Mouse (Mus musculus): ENCODE measurements at regions not wholly inside any gene's neighbourhood (a gene's known extent, or its start where the extent isn't known, plus 50 kb on each side); places are given as distances from the start of the nearest gene placed in this dataset.
"Not testable (repeated sequence)": the region's sequence is repeated elsewhere in the genome, so short reads cannot be mapped to it uniquely, and the experiment has no call there.

DNA sequence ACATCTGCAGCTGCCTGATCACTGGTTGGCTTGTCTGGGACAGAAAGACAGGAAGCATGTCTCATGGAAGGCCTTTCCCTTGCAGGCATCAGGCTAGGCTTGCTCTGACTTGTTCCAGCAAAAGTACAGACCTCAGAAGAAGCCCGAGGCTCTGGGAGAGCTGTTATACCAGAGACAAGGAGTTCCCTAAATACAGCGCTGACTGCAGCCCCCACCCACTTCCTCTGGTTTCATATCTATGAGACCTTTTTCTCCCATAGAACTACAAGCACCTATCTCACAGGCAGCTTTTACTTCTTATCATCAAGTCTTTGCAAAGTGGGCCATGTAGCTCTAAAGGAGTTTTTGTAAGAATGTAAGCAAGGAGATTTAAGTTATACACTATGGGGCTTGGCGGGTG is 312.2 kb upstream of the Vmn1r3 start:
- in situ Hi-C loops (cut with MboI; ENCODE audit: low pct_unique_long_range_greater_than_20kb in 1 of 2, low sequenced_read_pairs in 2 of 2, unreplicated experiment in 1 of 2), result not testable (repeated sequence)

DNA sequence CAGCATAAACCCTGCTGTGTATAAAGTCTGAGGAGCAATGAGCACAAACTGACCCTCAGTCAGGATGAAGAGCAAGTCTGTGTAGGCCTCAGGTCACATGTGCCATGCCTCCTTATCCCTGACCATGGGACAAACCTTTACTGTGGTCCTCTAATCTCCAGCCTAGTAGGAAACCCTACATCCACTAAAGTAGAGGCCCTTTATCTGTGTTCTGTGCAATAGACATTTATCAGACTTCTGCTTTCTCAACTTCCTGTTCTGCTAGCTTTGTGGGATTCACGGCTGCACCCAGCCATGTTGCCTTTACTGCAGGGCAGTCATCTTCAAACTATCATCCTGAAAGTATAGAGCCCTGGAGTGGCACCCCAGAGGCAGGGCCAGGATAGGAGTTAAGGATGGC is 310.8 kb upstream of the Vmn1r3 start:
- in situ Hi-C loops (cut with MboI; ENCODE audit: low pct_unique_long_range_greater_than_20kb in 1 of 2, low sequenced_read_pairs in 2 of 2, unreplicated experiment in 1 of 2), result not testable (repeated sequence)

DNA sequence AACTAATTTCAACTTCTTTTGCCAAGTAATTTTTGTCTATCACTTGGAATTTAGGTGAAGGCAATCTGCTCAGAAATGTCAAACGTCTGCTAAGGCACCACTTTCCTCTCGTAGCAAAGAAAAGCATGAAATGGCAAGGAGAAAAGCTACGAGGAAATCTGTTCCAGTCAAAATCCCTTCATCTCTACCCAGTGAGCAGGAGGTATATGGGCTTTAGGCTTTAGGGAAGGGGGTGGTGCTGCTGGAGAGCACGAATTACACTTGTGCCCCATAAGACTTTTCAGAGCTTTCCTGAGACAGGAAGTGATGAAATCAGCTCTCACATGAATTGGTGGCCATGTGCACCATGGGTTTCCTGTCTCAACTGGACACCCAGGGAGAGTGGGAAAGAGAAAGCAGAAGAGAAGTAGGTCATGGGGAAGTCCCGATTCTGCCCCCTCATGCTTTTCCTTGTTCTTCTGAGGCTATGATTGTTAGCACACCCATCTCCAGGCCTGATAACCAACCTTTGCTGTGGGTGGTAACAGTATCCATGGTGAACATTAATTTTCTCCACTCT is 309.0 kb upstream of the Vmn1r3 start:
- in situ Hi-C loops (cut with MboI; ENCODE audit: low pct_unique_long_range_greater_than_20kb in 1 of 2, low sequenced_read_pairs in 2 of 2, unreplicated experiment in 1 of 2), result not testable (repeated sequence)

DNA sequence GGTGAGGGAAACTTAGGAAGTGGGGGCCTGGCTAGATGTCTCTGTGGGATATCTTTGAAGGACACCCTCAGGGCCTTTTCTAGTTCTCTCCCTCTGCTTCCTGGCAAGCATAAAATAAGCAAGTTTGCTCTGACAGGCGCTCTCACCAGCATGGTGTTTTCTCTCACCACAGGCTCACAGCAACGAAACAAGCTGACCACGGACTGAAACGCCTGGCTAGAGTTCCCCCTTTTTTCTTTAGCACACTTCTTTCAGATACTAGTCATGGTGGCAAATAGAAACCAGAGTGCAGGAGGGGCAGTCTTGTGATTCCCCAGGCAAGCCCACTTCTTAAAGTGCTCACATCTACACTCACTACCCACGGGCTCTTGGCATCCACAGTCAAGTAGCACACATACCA is 305.7 kb upstream of the Vmn1r3 start:
- in situ Hi-C loops (cut with MboI; ENCODE audit: low pct_unique_long_range_greater_than_20kb in 1 of 2, low sequenced_read_pairs in 2 of 2, unreplicated experiment in 1 of 2), result not testable (repeated sequence)

DNA sequence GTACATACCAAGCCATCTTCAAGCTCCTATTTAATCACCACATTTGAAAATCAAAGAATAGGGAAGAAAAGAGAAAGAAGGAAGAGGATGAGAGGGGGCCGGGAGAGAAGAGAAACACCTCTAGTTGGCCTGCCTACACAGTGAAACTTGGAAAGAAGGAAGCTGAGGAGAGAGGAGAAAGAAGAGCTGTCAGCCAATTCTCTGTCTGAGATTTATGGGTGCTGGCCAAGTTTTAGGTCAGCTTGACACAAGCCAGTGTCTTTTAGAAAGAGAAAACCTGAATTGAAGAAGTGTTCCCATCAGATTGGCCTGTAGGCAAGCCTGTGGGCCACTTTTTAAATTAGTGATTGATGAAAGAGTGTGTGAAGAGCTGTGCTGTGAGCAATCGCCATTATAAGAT is 296.9 kb upstream of the Vmn1r3 start:
- in situ Hi-C loops (cut with MboI; ENCODE audit: low pct_unique_long_range_greater_than_20kb in 1 of 2, low sequenced_read_pairs in 2 of 2, unreplicated experiment in 1 of 2), result loop anchor here in 1 of 2 experiments (10.0 kb wide), 1 partner anchor 283 kb away; no protein-coding TSS in a partner anchor

GRCm38 (mm10) chr4:3456773-3457172 is 271.6 kb upstream of the Vmn1r3 start:
- in situ Hi-C loops (cut with MboI; ENCODE audit: low pct_unique_long_range_greater_than_20kb in 1 of 2, low sequenced_read_pairs in 2 of 2, unreplicated experiment in 1 of 2), result no loop called here

DNA sequence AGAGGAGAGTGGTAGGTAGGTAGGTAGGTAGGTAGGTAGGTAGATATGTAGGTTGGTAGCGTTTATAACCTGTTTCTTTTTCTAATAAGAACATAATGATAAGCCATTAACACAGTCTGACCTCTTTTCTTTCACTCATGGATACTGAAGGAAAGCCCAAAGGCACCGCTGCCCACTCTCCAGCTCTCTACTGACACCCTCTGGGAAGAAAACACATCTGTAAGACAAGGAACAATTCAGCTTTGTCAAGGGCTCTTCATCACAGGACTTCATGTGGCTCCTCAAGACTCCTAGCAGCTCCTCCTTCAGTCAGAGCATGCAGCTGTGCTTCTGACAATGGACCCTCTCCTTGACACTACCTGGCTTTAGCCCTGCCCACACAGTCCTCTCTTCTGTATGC is 252.2 kb upstream of the Vmn1r3 start:
- in situ Hi-C loops (cut with MboI; ENCODE audit: low pct_unique_long_range_greater_than_20kb in 1 of 2, low sequenced_read_pairs in 2 of 2, unreplicated experiment in 1 of 2), result not testable (repeated sequence)

DNA sequence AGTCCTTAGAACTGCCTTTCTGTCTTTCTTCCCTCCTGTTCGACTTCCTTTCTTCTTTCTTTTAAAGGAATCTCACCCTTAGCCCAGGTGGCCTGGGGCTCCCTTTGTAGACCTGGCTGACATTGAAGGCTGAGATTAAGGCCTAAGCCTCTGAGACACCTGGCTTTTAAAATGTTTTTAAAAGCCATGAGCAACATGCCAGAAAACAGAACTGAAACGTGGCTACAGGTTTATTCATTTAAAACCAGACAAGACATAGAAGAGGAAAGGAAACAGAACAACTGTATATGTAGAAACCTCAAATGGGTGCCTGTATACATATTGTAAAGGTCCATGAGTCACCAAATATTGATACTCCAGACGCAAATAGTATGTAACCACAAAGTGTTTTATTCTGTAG is 242.8 kb upstream of the Vmn1r3 start:
- in situ Hi-C loops (cut with MboI; ENCODE audit: low pct_unique_long_range_greater_than_20kb in 1 of 2, low sequenced_read_pairs in 2 of 2, unreplicated experiment in 1 of 2), result no loop called here

- in situ Hi-C loops (cut with MboI; ENCODE audit: low pct_unique_long_range_greater_than_20kb in 1 of 2, low sequenced_read_pairs in 2 of 2, unreplicated experiment in 1 of 2), result loop anchor here in 1 of 2 experiments (25.0 kb wide), 1 partner anchor 183 kb away; no protein-coding TSS in a partner anchor
Observed at GRCm38 (mm10) chr4:3419920-3420499, 234.9 kb upstream of the Vmn1r3 start.

DNA sequence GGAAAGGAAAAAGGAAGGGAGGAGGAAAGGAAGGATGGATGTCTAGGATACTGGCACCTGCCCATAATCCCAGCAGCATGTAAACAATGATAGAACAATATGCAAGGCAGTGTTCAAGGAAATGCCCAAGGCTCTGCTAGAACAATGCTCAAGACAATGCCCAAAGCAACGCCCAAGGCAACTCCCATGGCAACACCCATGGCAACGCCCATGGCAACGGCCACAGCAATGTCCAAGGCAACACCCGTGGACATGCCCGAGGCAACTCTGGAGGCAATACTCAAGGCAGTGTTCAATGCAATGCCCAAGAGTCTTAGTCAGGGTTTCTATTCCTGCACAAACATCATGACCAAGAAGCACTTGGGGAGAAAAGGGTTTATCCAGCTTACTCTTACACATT is 231.5 kb upstream of the Vmn1r3 start:
- in situ Hi-C loops (cut with MboI; ENCODE audit: low pct_unique_long_range_greater_than_20kb in 1 of 2, low sequenced_read_pairs in 2 of 2, unreplicated experiment in 1 of 2), result loop anchor here in 1 of 2 experiments (25.0 kb wide), 1 partner anchor 179 kb away; no protein-coding TSS in a partner anchor

DNA sequence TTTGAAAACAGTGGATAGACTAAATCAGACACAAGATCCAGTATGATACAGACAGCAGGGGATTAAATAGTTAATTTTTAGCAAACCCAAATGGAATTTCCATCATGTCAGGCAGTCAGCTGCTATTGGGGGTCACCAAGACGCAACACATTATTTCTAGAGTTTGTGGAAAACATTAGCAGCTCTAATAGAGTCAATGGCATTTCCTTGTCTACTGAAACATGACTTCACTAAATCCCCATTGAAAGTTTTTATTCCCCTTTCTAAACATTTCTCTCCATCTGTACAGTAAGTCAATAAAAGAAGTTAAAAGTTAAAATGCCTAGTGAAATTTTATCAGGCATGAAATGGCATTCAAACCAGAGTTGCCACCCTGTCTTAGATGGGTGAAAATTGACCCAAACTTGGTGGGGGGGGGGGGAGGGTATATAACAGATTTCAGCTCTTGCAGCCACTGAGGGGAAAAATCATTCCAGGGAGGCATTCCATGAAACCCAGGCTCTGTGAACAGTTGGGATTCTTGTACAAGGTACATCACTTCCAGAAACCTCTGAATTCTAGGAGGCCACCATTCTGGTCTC is 229.4 kb upstream of the Vmn1r3 start:
- in situ Hi-C loops (cut with MboI; ENCODE audit: low pct_unique_long_range_greater_than_20kb in 1 of 2, low sequenced_read_pairs in 2 of 2, unreplicated experiment in 1 of 2), result loop anchor here in 1 of 2 experiments (25.0 kb wide), 1 partner anchor 177 kb away; no protein-coding TSS in a partner anchor

DNA sequence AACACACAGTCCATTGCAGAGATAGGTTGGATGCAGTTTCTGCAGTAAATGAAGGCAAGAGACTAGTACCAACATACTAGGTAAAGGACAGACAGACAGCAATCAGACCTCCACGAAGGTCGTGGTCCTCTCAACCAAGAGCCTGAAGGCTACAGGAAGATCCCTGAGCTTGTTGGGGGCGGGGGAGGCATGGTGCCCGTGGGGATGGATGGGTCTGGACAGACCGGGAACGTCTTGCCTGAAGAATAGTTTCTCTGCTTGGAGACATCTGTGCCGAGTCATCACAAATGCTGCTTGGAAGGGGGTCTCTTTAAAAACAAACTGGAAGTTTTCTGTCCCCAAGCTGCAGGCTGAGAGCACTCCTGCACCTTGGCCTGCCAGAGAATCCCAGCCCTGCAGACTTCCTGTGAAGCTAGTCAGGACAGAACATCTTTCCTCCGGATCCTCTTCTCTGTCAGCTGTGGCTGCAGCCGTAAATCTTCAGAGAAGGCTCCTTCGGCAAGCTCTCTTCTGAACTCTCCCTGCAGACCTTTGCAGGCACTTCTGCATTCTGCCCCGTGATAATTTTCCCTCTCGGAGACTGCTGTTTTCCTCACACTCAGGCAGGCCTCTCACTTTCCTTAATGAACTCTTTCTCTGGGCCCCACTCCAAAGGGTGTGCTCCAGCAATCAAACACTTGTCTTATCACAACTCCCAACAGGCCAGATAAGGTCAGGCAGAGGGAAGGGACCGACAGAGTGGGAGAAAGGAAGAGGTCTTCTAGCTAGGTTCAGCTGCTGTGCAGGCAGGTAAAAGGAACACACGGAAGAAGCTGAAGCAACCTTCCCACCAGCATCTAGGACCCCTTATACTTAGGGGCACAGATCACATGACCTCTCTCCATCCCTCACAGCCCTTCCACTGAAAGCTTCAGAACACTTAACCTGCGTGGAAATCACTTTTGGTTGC is 228.6 kb upstream of the Vmn1r3 start:
- in situ Hi-C loops (cut with MboI; ENCODE audit: low pct_unique_long_range_greater_than_20kb in 1 of 2, low sequenced_read_pairs in 2 of 2, unreplicated experiment in 1 of 2), result loop anchor here in 1 of 2 experiments (25.0 kb wide), 1 partner anchor 176 kb away; no protein-coding TSS in a partner anchor

DNA sequence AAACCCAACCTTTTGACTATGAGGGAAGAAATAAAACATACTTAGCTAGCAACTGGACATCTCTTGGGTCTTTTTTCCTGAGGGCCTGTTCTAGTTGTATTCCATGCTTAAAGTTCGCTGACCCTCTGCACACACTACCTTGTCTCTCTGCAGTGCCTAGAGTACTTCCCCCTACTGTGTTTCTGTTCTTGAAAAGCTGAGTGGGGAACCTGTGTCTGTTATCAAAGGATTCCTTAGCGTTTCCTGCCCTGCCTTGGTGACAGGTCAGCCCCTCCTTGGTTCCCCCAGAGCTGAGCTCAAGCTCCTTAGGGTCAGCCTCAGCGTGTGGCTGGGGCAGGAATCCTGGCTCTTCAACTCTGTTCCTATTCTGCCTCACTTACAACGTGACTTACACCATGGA is 227.2 kb upstream of the Vmn1r3 start:
- in situ Hi-C loops (cut with MboI; ENCODE audit: low pct_unique_long_range_greater_than_20kb in 1 of 2, low sequenced_read_pairs in 2 of 2, unreplicated experiment in 1 of 2), result loop anchor here in 1 of 2 experiments (25.0 kb wide), 1 partner anchor 175 kb away; no protein-coding TSS in a partner anchor

DNA sequence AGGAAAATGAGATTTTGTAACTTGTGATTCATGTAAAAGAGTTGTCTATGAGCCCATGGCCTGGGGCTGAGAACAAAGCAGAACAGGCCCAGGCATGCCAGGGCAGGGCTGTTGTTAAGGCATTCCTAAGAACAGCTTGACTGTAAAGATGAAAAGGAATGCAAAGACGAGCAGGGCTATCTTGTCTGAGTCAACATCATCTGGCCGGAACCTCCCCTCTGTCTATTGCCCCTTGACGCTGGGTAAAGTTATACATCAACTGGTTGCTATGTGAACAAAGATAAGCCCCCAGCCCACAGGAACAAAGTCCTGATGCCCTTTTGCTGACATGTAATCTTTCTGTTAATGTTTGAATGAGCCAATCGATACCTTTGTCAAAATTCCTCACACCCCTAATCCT is 217.7 kb upstream of the Vmn1r3 start:
- in situ Hi-C loops (cut with MboI; ENCODE audit: low pct_unique_long_range_greater_than_20kb in 1 of 2, low sequenced_read_pairs in 2 of 2, unreplicated experiment in 1 of 2), result loop anchor here in 1 of 2 experiments (25.0 kb wide), 1 partner anchor 166 kb away; no protein-coding TSS in a partner anchor

- in situ Hi-C loops (cut with MboI; ENCODE audit: low pct_unique_long_range_greater_than_20kb in 1 of 2, low sequenced_read_pairs in 2 of 2, unreplicated experiment in 1 of 2), result loop anchor here in 1 of 2 experiments (25.0 kb wide), 1 partner anchor 164 kb away; no protein-coding TSS in a partner anchor
Observed at GRCm38 (mm10) chr4:3401766-3402165, 216.6 kb upstream of the Vmn1r3 start.

DNA sequence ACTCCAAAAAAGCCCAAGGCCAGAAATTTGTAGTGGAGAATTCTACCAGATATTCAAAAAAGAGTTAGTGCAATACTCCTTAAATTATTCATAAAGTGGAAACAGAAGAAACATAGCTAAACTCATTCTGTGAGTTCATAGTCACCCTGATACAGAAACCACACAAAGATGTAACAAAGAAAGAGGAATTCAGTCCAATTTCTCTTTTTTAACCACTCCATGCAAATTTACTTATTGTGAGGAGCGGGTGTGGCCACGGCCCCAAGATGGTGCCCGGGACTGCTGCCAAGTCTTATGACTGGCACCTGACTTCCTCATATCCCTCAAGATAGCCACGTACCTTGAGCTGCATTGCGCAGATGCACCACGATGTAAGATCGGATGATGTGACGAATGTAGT is 206.4 kb upstream of the Vmn1r3 start:
- in situ Hi-C loops (cut with MboI; ENCODE audit: low pct_unique_long_range_greater_than_20kb in 1 of 2, low sequenced_read_pairs in 2 of 2, unreplicated experiment in 1 of 2), result not testable (repeated sequence)

GRCm38 (mm10) chr4:3373027-3373763 is 188.0 kb upstream of the Vmn1r3 start:
- in situ Hi-C loops (cut with MboI; ENCODE audit: low pct_unique_long_range_greater_than_20kb in 1 of 2, low sequenced_read_pairs in 2 of 2, unreplicated experiment in 1 of 2), result not testable (repeated sequence)

DNA sequence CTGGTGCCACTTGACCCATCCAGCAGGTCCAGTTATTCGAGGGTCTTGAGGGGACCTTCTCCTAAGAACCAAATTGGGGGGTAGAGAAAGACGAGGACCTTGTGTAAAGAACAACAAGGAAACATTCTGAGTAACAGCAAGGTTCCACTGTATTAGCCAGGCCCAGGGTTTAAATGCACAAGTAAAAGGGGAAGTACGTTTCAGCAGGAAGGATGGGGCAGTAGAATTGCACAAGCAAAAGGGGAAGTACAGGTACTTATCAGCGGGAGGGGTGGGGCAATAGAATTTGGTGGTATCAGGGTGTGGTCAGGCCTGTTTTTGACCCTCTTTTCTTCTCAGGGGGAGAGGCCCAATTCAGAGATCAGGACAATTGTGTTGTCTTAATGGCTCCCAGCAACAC is 182.9 kb upstream of the Vmn1r3 start:
- in situ Hi-C loops (cut with MboI; ENCODE audit: low pct_unique_long_range_greater_than_20kb in 1 of 2, low sequenced_read_pairs in 2 of 2, unreplicated experiment in 1 of 2), result not testable (repeated sequence)
